Mouse (Mus musculus): ENCODE measurements around the gene Arcn1.
A peak's percentile ranks its signal among the peaks of the same experiment; 100 is the strongest.

Gene Arcn1

DNA sequence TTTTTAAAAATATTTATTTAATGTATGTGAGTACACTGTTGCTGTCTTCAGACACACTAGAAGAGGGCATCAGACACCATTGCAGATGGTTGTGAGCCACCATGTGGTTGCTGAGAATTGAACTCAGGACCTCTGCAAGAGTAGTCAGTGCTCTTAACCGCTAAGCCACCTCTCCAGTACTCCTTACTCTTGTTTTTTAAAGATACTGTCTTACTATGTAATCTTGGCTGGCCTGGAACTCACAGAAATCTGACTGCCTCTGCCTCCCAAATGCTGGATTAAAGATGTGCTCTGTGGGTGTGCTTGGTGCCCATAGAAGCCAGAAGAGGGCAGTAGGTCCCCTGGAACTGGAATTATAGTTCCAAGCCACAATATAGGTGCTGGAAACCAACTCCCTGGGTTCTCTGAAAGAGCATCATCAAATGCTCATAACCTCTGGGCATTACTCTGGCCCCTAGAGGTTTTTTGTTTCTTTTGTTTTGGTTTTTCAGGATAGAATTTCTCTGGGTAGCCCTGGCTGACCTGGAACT, 26.9 kb downstream of the Arcn1 start:
- DNase-seq: no peak

DNA sequence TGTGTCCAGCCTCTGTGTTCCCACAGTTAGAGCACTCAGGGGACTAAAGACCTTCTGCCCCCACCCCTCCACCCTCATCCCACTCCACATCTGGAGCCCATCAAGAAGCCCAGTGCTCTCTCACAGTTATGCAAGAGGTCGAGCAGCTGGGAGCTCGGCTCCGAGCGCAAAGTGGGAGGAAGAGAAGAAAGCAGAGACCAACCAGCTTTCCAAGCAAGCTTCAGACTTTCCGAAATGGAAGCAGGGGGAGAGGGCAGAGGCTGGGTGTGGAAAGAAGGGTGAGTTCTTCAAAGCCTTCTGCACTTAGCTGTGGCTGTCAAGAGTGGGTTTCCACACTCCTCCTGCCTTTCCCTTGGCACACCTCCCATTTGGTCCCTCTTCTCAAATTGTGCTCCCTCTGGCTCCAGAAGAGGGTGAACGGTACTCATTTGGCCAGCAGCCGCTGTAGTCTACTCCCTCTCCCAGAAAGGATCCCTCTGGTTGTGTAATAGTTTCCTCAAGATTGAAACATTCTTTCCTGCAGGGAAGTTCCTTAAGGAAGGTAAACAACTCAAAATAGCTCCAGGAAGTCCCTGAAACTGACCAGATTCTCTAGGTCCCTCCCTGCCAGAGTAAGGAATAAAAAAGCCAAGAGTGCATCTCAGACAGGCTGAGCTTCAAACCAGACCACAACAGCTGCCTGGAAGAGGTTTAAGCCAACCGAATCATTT, 30.2 kb downstream of the Arcn1 start:
- DNase-seq: peak; percentile 47 to 59

DNA sequence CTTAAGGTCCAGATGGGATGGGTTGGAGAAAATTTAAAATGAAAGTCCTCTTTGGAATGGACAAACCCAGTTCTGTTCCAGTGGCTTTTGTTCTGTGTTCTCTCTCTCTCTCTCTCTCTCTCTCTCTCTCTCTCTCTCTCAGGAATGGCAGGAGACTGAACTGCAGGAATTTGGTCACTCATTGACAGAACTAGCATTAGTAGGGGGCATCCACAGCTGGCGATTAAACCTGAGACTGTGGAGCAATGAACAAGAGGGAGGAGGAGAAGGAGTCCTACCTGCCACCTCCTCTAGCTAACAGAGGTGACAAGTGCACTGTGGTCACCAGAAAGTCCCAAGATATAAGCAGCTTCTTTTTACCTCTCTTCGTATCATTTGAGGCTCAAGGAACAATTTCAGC, 31.3 kb downstream of the Arcn1 start:
- peak; percentile 52 to 67 for DNase-seq

DNA sequence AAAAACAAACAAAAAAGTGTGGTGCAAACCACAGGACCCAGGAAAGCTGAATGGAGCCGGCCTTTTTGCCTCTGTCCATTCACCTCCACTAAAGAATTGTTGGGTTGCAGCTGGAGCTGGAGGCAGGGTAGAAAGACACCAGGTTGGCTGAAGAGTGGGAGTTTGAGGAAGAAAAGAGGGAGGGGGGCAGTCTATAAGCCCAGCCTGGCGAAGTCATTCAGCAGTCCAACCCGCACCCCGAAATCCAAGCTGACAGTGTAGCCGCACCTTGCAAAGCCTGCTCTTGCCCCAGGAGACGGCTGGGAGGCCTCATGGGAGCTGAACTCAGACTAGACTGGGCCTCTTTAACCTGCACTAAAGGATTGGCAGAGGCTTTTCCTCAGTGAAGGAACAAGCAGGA, 31.8 kb downstream of the Arcn1 start:
- no peak for DNase-seq

DNA sequence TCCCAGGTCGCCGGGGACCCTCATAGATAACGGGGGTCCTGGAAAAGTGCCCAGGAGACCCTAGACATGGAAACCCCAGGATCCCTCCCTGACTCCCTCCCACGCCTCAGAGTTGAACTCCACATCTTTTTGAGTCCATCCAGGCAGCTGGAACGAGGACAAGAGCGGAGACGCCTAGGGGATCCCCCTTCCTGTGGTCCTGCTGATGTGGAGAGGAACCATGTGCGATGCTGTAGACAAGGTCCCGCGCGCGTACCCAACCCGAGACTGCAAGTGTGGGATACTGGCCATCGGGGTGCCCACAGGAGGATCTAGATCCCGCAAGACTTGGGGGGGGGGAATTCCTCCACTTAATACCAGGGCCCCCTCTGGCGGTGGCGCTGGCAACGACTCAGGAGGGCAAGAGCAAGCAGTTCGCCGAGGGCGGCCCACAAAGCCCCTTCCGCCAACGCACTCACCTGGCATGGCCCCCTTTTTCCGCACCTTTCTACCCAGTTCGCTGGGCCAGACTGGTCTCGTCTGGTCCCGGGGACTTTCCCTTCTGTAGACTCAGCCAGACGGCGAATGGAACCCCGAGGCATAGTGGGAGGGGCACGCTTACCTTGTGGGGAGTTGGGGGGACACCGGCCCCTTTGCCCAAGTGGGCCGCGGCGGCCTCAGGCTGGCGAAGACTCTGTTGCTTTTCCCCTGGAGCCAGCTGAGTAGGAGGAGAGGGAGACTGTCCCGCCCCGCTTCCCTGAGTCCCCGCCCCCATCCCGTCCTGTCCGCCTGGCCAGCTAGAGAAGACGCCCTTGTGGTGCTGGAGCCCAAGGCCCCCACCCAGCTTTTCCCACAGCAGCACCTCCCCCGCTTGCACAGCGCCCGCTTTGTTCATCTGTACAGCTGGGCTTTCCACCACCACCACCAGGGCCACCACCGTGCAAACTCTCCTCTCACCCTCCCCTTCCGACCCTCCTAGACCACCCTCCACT, 32.8 kb downstream of the Arcn1 start, which contains the start of gene Phldb1:
Gene Phldb1, minus strand, starts transcription at position 675 of the 971 bp plus-strand sequence.
- DNase-seq: peak; percentile 68 to 70

DNA sequence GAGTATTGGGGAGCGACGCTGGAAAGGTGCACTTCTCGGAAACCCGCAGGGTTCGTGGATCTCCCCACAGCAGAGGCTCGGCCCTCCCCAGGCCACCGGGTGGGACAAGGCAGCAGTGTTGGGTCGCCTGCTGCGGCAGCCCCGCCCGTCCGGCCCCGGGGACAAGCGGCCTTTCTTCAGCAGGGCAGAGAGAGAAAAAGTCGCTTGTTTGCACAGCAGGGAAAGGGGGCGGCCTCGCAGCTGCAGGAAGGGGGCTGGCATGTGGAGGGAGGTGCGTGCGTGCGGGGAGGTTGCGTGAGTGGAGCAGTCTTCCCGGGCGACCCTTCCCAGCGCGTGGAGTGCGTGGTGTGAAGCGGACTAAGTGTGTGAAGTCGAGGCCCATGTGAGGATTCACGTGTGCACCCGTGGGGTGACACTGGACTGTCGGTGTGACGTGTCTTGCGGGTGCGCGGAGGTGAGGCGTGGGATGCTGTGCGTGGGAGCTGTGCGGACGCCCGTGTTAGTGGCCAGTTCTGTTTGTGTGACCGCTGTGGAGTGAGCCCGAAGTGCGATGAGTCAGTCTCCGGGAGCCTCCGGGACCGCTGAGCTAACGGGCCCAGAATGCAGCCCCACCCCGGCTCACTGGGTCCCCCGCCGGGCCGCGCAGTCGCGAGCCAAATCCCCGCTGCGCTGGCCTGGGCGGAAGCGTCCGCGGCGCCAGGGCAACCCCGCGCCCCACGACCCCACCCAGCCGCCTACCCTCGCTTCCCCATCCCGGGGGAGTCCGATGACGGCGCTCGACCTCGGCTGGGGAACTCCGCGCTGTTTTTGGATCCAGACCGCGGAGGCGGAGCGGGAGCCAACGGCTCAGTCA, 33.7 kb downstream of the Arcn1 start:
- peak in 1 of 2 experiments; percentile 40 for DNase-seq

DNA sequence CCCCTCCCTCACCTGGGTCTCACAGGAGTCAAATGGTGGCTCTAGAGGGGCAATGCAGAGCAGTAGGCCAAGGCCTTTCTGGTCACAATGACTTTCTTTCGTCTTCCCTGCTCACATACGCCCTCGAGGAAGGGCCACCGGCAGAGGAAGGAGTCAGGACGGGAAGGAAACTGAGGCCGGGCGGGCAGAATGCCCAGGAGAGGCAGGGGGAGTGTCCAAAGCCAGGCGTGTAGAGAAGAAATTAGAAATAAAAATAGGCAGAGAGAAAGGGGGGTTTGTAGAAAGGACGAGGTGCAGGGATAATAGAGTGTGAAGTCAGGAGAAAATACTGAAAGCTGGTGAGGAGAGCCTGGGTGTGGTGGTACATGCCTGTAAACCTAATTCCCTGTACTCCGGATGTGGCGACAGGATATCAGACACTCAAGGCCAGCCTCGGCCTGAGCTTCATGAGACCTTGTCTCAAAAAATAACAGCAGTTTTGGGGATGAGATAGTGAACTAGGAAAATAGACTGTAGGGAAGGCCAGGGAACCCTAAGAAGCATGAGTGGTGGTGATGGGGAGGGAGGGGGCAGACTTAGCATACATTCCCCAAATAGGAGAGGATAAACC, 34.6 kb downstream of the Arcn1 start:
- no peak for DNase-seq

DNA sequence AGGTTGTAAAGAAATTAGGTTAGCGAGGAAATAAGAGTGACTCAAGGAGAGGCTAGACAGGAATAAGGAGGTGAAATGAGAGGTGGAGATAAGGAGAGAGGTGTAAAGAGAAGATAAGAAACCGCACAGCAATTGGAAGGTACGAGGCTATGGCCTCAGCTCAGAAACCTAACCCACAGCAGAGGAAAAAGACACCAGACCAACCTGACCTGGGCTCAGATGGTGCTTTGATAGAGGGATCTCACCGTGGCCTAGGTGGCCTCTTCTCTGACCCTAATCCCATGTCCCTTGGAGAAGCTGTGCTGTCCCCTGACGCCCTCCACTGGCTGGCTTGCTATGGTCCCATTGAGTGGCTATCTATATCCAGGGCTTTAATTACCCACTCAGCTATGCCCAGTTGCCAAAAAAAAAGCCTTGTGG, 35.5 kb downstream of the Arcn1 start:
- no peak for DNase-seq

DNA sequence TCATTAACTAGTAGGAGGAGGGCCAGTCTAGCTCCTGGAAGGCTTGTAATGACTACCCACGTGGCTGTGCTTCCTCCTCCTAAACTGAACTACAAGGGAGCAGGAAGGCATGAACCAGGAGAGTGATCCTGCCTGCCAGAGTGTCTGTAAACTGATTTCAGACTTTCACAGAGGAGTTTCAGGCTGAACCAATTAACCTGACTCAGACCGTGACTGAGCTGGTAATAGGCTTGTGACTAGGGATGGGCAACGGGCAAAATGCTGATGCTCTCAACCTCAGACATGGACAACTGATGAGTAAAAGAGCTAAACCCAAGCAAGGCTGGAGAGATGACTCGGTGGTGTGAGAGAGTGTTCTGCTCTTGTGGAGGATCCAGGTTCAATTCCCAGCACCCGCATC, 40.2 kb downstream of the Arcn1 start:
- no peak for DNase-seq

DNA sequence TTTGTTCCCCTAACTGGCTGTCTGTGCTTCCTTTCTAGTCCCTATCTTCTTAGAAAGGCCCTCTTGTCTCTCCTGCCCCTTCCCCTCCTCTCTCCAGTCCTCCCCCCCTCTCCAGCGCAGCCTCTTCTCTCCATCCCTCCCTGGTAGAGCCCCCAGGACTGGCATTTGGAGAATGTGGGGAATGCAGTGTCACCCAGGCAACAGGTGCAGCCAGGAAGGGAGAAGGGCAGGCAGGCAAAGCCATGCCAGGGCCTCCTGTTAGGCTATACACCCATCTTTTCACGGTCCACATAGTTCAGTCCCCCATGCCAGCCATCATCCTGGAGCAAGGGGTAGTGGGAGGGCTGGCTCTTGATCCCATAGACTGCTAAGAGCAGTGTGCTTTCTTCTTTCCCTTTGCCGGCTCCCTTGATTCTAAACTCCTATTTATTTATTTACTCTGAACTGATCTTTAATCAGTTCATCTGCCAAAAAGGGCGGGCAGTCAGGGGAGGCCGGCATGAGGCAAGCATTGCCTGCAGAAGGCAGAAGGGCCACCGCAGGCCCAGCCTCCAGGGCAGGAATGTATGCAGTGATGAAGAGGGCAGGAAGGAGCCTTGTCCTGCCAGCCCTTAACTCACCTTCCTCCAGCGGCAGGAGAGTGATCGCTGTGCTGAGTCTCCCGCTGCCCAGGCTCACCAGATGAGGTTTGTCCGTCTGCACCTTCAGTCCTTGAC, 41.1 kb downstream of the Arcn1 start:
- DNase-seq: peak; percentile 67 to 68

DNA sequence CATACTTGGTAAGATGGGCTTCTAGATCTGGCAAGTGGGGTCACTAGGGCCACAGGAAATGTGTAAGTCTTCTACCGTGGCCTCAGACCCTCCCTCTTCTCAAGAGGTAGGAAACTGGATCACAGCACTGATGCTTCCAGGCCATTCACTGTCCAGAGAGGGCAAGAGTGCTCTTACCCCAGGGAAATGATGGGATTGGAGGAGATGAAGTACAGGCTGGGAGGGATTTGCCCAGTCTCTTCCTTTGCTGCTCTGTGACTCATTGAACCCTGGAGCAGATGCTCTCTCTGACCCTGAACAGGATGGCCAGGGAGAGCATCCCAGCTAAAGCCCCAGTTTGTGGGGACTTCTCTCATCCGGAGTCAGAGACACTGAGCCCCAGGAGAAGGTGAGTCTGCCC, 43.0 kb downstream of the Arcn1 start:
- DNase-seq: no peak

DNA sequence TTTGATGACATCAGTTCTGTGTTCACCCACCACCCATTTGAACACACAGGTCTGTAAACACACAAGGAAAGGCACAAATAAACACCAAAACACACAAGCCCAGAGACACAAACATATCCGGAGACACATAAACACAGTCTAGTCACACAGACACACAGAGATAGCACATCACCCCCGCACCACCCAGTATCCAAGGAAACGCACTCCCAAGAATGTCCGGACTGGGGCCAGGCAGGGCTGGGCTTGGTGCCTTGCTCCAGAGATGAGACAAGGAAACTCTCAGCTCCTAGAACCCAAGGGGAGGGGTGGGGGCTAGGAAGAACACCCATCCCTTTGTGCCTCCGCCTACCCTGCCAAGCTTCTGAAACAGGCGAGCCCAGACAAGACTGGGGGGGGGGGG, 43.4 kb downstream of the Arcn1 start:
- peak in 1 of 2 experiments; percentile 28 for DNase-seq

DNA sequence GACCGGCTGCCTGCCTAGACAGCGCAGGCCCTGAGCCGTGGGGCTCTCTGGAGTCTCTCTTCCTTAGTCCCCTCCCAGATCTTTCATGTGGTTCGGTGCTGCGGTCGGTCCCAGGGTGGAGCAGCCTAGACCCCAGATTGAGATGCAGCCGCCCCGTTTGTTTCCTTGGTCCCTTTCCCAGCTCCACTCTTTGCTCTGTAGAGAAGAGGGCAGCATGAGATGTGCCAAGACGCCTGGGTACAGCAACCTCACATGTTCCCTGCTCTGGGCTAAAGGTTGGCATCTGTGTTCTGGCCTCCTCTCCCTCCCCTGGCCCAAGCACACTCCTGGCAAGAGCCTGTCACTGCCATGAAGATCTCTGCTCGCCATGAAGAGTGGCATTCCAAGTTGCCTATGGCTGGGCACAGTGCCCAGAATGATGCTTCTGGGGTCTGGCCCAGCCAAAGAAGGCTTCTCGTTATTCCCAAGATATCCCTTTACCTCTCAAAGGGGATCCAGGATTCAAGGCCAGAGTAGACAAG, 44.1 kb downstream of the Arcn1 start:
- peak in 1 of 2 experiments; percentile 32 for DNase-seq

DNA sequence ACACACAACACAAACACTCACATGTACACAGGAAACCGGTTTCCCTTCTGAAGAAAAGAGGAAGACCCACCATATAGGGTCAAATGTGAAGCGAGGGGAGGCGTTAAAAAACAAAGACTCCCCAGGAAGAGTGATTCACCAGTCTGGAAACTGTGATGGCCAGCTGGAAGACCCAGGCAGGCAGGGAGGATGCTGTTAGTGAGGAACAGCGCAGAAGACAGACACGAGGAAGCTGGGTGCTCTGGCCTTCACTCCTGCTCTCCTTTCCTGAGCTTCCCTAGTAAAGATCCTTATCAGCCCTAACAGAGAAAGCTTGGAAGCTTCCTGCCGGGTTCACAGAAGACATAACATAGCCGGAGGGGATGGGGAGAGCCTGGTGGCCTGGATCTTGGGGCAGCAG, 44.6 kb downstream of the Arcn1 start:
- DNase-seq: no peak

DNA sequence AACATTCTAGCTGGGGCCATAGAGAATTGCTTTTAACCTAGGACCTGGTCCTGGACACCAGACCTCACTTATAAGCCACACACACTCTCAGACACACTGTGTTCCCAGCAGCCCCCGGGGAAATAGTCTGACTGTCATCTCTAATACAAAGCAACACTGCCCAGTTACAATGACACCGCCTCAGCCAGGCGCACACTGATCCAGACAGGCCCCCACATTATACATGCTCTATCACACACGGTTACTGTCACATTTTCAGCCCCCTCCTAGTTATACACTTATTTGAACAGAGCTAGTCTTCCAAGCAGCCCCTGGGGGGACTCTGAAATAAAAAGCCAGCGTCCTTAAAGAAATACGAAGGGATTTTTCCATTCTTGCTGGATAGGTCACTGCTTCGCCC, 45.1 kb downstream of the Arcn1 start:
- DNase-seq: no peak

DNA sequence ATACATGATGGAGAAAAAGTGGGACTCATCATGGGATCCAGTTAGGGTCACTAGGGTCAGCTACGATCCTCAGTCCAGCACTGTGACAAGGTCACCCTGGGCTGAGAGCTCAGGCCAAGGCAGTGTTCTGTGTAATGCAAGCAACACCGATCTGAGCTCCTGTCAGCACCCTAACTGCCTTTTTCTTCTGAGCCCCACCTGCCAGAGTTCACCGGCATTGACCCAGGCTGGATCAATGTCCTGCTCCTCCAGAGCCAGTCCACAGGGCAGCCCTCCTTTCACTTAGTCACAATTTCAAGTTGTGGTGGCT, 45.8 kb downstream of the Arcn1 start:
- DNase-seq: no peak

DNA sequence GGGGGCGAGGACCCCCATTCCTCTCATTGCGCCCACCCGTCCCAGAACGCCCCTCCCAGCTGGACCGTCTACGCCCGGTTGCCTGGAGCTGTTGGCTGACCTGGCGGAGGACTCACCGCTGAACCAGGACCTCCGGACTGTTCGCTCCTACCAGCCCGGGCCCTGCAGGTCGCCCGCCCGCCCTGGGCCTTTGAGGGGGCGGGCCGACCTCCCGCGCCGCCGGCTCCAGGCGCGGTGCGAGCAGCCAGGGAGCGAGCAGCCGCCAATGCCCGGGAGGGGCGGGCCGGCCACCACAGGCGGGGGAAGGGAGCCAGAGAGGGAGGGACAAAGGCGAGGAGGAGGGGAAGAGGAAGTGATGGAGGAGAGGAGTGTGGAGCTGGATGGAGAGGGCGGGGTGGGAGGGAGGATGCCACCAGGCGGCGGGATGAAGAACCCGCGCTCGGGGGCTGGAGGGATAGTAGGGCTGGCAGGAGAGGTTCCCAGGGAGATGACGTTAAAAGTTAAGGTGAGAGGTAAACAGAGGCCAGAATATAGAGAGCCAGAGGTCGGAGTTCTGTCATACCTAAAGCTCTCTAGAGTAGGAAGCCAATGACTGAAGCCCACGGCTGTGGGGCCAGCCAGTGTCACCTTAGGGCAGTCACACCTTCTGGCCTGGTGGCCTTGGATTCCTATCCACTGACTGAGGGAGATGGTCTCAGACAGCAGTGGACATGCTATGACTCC, 46.3 kb downstream of the Arcn1 start:
- DNase-seq: peak; percentile 90 to 93

DNA sequence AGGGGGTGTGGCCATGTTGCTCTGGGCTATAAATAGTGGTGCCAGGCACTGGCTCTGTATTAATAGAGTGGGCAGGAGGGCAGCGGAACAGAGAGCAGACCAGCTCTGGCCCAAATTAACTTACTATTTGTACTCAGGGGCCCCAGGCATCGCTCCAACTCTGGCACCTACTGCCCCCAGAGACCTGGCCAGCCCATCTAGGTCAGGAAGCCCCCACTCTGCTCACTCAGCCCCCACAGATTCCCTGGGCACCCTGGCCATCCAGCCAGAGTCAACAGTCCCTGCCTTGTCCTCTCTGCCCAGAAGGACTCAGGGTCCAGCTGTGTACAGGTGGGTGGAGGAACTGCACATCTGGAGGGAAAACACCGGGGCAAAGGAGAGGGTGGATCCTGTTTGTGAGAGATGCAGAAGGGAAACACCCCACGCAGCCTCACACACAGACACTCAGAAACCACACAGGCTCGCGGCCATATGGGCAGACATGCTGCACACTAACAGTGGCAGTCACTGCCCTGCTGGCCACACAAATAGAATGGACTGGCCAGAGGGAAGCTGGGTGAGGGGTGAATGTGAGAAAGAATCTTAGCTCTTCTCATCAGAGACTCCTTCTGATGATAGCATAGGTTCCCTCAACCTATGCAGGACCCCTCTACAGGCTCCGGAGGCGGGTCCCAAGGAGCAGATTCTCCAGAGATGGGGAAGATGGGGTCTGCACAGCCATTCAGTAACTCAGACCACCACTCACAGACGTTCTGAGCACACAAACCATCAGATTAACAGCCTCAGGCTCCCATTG, 47.1 kb downstream of the Arcn1 start:
- peak in 1 of 2 experiments; percentile 29 for DNase-seq

DNA sequence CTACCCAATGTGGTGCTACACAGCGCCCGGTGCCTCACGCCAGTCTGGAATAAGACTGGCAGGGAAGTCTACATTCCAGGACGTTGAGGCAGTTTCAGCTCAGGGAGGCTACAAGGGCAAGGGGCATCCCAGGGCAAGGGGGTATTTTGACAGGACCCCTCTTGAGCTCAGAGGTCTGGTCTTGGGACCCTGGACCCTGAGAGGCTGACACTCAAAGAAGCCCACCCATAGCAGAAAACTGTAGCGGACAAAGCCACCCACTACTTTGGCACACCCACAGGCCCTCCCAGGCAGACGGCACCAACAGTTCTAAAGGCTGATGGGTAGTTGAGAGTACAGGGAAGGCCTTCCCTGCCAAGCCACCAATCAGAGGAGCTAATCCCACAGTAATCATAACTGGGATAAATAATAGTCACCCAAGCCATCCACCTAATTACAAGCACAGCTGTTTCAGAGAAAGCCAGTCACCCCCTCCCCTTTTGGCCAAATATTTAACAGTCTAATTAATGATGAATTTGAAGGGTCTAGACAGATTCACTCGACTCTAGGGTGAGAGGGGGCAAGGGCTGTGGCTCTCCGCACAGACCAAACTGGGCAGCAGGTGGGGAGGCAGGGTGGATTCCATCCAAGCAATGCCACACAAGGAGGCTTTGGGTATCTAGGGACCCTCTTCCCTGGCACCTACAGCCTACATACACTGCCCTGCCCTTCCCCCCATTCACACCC, 47.9 kb downstream of the Arcn1 start:
- DNase-seq: no peak

Data from kidney, adult 8-10 months (tissue).